Mouse (Mus musculus) limb, embryonic 12.5 days (tissue): ENCODE results near the gene Rapgef6. TPM values are rescaled to one million over a fixed set of nuclear protein-coding genes. Genes with fewer than 3 reads are reported as not detected.
A peak's percentile ranks its signal among the peaks of the same experiment; 100 is the strongest.

Experiments used
- ATAC-seq: fragments of 200-750 bp; cut with Nextera tagmentation; 2 replicates; pipeline ENCODE4 v1.8.0; 2017; ENCODE audit warnings: low read depth, moderate TSS enrichment; ENCODE audit not compliant: insufficient number of reproducible peaks, insufficient read depth, low FRiP score, low TSS enrichment
- H3K27ac ChIP-seq: fragments of 300-500 bp; sonication (generic); 2 replicates; pipeline ENCODE4 v1.5.1; 2016; ENCODE audit warnings: mild to moderate bottlenecking, moderate library complexity
- H3K27me3 ChIP-seq: fragments of 300-500 bp; sonication (generic); 2 replicates; pipeline ENCODE4 v1.6.1; 2016; ENCODE audit warnings: mild to moderate bottlenecking, moderate library complexity
- H3K36me3 ChIP-seq: fragments of 300-500 bp; sonication (generic); 2 replicates; pipeline ENCODE4 v1.6.1; 2016; ENCODE audit warnings: mild to moderate bottlenecking, moderate library complexity
- H3K4me1 ChIP-seq: fragments of 300-500 bp; sonication (generic); replicated peaks from 2 replicates; pipeline ENCODE4 v1.6.1; 2016
- H3K4me2 ChIP-seq: fragments of 300-500 bp; sonication (generic); 2 replicates; pipeline ENCODE4 v1.6.1; 2016; ENCODE audit warnings: mild to moderate bottlenecking, moderate library complexity
- H3K4me3 ChIP-seq: fragments of 300-500 bp; sonication (generic); replicated peaks from 2 replicates; pipeline ENCODE4 v1.5.1; 2016; ENCODE audit warnings: mild to moderate bottlenecking
- H3K9ac ChIP-seq: fragments of 300-500 bp; sonication (generic); replicated peaks from 2 replicates; pipeline ENCODE4 v1.6.1; 2016; ENCODE audit warnings: mild to moderate bottlenecking, moderate library complexity
- H3K9me3 ChIP-seq: fragments of 300-500 bp; sonication (generic); 2 replicates; pipeline ENCODE4 v1.6.1; 2016; ENCODE audit warnings: mild to moderate bottlenecking, moderate library complexity
- WGBS: fragments of 180-500 bp; shearing (Covaris S2); methylation state at CpG from one replicate; pipeline ENCODE4 v1.1.7; 2016; 5-methylcytosine and 5-hydroxymethylcytosine counted together
- polyA plus RNA-seq: library from polyadenylated mRNA; unstranded; fragments of >200 nt; fragmentation: Nextera tagmentation; extraction: Ambion mirVana; gene quantifications from 2 replicates; pipeline ENCODE4 v1.2.1, GENCODE M21; 2016

Gene Rapgef6
- polyA plus RNA-seq, 1 experiment from 2014 or later: 37.9 TPM

DNA sequence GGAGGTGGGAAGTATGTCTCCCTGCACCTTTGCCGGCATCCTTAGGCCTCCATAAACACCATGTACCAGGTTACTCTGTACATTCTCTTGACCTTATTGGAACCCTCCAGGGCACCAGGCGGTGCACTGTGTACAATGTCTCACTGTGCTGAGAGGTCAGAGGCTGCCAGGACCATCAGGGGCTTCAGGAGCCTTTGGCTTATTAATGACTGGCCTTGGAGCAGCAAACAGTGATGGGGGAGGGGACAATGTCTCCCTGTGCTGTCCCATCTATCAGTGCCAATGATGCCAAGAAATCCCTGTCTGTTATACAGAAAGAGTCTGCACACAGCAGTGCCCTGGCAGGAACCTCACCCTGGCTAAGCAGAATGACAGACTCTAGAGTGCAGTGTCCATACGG is 195.2 kb downstream of the Rapgef6 start:
- no peaks in the 10 kb centered on the region for H3K27me3 ChIP-seq
- H3K4me2 ChIP-seq: no peak overlapping the region
- no peak for ATAC-seq
- no peak overlapping the region for H3K4me3 ChIP-seq
- no peak overlapping the region for H3K9ac ChIP-seq
- WGBS: 88% methylated on average over 3 of the region's 3 CpGs
- H3K36me3 ChIP-seq: peaks cover 83% of the 10 kb centered on the region
- H3K27ac ChIP-seq: no peak overlapping the region
- no peaks in the 10 kb centered on the region for H3K4me1 ChIP-seq
- no peaks in the 10 kb centered on the region for H3K9me3 ChIP-seq

DNA sequence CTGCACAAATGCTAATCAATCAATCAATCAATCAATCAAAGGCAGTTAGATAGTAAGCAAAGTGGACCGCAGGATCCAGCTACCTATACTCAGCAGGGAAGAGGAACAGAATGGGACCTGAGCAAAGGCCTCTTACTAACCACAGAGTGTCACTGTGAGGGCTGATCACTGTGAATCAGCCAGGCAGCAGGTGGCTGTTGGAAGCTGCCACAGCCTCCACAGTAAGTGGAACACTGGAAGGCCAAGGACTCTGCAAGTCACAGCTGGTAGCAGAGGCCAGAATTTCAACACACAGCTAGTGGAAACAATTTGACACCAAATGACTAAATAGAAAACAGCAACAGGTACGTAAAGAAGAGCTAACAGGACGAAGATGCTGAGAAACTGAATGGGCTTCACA is 196.0 kb downstream of the Rapgef6 start:
- Histone ChIP-seq H3K36me3 (peaks cover 89% of the 10 kb centered on the region), H3K9ac (no peak overlapping the region), H3K4me2 (no peak overlapping the region), H3K4me3 (no peak overlapping the region), H3K27me3 (no peaks in the 10 kb centered on the region), H3K9me3 (no peaks in the 10 kb centered on the region), H3K4me1 (no peaks in the 10 kb centered on the region), H3K27ac (no peak overlapping the region)
- ATAC-seq: no peak
- WGBS: 91% methylated on average over 3 of the region's 3 CpGs

DNA sequence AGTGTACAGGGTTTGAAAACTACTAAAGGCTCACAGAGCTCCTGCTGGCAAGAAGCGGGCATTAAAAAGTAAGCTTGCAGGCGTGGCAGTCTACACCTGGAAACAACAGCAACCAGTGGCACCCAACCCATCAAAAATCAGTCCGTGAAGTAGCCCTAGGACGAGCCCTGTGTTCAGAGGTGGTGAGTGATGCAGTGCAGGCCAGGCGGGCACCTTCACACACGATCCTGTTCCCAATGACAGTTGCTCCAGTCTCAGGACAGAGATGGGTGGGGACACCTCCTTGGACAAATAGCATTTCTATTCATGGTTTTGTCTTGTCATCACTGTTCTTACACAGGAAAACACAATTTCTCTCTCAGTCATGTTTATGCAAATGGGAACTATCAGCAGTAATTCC is 199.4 kb downstream of the Rapgef6 start:
- H3K4me2 ChIP-seq: no peak overlapping the region
- no peaks in the 10 kb centered on the region for H3K9me3 ChIP-seq
- WGBS: 89% methylated on average over 6 of the region's 6 CpGs
- H3K27me3 ChIP-seq: no peaks in the 10 kb centered on the region
- H3K27ac ChIP-seq: no peak overlapping the region
- no peak overlapping the region for H3K4me3 ChIP-seq
- H3K4me1 ChIP-seq: no peaks in the 10 kb centered on the region
- peaks cover 86% of the 10 kb centered on the region for H3K36me3 ChIP-seq
- no peak for ATAC-seq
- no peak overlapping the region for H3K9ac ChIP-seq

DNA sequence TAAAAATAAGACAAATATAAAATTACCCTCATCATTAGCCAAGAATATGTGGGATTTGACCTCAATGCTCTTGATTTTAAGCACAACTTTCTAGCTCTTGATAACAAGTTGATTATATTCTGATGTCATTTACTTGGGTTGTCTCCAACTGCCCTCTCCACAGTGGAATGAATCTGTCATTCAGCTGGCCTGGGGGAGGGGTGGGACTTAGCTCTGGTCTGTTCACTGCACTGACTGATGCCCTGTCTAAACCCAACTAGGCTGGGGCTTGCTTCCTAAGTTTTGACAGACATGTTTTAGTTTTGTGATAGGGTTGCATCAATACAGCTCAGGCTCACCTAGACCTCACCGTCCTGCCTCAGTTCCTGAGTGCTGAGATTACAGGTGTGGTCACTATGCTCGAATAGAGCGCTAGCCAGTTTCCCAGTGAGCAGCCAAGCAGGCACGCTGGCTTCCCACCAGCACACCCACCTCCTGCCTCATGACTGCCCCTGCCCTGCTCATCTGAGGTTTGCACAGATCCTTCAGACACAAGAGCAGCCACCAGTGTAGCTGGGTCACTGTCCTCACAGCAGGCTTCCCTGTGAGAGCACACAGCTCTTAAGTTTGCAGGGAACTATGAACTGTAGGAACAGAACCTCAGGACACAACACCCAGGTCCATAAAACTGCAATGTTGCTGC is 201.8 kb downstream of the Rapgef6 start:
- H3K27ac ChIP-seq: no peak overlapping the region
- 91% methylated on average over 4 of the region's 4 CpGs for WGBS
- H3K36me3 ChIP-seq: peaks cover 82% of the 10 kb centered on the region

DNA sequence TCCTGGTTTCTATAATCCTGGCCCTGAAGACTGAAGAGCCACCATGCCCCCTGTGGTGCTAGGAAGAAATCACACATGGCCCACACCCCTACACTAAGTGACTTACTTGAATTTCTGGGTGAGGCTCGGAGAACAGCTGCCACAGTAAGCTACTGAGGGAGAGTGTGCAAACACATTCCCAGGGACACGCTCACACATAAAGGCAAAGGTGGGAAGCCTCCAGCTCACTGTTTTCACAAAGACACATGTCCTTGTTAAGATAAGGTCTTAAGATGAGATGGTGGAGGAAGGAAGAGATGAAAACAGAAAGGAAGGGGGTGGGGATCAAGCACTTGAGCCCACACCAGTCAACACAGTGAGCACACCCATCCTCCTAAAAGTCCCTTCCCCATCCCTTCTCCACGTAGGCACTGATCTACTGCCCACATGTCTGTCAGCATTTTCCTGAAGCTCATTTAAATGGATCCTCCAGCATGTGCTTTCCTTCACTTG is 204.0 kb downstream of the Rapgef6 start:
- no peak for ATAC-seq
- Histone ChIP-seq H3K4me1 (no peaks in the 10 kb centered on the region), H3K9ac (no peak overlapping the region), H3K36me3 (peaks cover 69% of the 10 kb centered on the region), H3K4me2 (no peak overlapping the region), H3K4me3 (no peak overlapping the region), H3K27ac (no peak overlapping the region), H3K9me3 (no peaks in the 10 kb centered on the region), H3K27me3 (no peaks in the 10 kb centered on the region)
- WGBS: 83% methylated on average over 3 of the region's 3 CpGs

More for the DNA sequence above, 201.8 kb downstream of the Rapgef6 start:
- Histone ChIP-seq H3K4me1 (no peaks in the 10 kb centered on the region), H3K9ac (no peak overlapping the region), H3K27me3 (no peaks in the 10 kb centered on the region), H3K4me2 (no peak overlapping the region), H3K4me3 (no peak overlapping the region), H3K9me3 (no peaks in the 10 kb centered on the region)
- no peak for ATAC-seq

DNA sequence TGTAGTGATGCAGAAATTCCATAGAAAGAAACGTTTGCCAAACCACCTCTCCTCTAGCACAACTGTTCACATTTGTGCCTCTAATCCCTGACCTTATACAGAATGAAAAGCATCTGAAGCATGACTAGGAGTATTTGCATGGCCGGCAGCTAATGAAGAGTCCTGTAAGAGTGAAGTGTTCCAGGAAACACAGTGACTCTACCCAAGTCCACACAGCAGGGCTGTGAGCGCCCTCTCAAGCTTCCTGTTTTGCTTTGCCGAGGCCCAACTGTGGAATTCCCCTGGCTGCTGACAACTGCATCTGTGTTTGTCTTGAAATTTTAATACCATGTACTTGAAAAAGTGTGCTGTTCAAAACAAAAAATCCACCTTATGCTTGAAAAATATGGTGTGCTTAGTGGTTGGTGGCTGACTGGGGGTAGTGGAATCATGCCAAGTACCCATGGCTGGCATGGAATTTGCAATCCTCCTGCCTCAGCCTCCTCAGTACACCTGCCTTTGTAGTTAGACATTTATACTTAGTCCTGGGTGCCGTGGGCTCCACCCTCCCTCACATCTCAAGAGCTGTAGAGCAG is 204.8 kb downstream of the Rapgef6 start:
- Histone ChIP-seq H3K27me3 (no peaks in the 10 kb centered on the region), H3K4me2 (no peak overlapping the region), H3K36me3 (peaks cover 67% of the 10 kb centered on the region), H3K27ac (no peak overlapping the region), H3K9me3 (no peaks in the 10 kb centered on the region), H3K4me3 (no peak overlapping the region), H3K4me1 (no peaks in the 10 kb centered on the region), H3K9ac (no peak overlapping the region)
- WGBS: 78% methylated on average over 5 of the region's 5 CpGs
- no peak for ATAC-seq

DNA sequence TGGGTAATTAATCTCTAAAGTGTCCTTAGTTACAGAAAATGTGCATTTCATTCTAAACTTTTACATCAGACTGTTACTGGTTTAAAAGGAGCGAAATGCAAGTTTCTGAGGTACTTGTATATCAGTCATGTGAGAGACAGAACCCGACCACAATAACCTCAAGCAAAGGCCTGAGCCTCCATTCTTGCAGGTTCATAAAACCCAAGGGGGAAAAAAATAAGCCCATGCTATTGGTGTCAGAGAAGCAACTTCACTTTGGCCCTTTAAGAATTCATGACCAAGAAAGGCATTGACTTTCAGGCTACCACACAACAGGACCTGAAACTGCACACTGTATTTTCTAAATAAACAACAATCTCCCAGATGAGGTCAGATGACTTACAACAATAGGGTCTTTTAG is 205.7 kb downstream of the Rapgef6 start:
- Histone ChIP-seq H3K9me3 (no peaks in the 10 kb centered on the region), H3K4me1 (no peaks in the 10 kb centered on the region), H3K36me3 (peaks cover 58% of the 10 kb centered on the region), H3K9ac (no peak overlapping the region), H3K27ac (peak overlapping the region; percentile 30; the same call in 1 of the 2 replicates), H3K4me3 (no peak overlapping the region), H3K27me3 (no peaks in the 10 kb centered on the region), H3K4me2 (no peak overlapping the region)
- no peak for ATAC-seq
- 84% methylated on average over 2 of the region's 2 CpGs for WGBS

DNA sequence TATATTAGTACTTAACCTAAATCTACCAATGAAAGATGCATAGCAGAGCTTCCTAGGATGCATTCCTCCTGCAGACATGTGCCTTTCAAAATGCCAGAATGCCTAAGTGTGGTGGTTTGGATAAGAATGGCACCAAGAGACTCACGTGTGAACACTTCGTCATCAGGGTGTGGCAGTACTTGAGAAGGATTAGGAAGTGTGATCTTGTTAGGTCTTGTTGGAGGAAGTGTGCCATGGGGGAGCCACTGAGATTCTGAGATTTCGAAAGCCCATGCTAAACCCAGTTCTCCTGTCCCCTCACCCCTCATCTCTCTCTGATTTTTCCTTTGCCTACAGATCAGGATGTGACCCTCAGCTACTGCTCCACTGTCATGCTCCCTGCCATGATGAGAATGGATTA is 206.7 kb downstream of the Rapgef6 start:
- 85% methylated on average over 3 of the region's 3 CpGs for WGBS
- no peaks in the 10 kb centered on the region for H3K9me3 ChIP-seq
- H3K9ac ChIP-seq: no peak overlapping the region
- H3K4me1 ChIP-seq: no peaks in the 10 kb centered on the region
- H3K27ac ChIP-seq: no peak overlapping the region
- H3K27me3 ChIP-seq: no peaks in the 10 kb centered on the region
- peaks cover 63% of the 10 kb centered on the region for H3K36me3 ChIP-seq
- ATAC-seq: no peak
- H3K4me3 ChIP-seq: no peak overlapping the region
- no peak overlapping the region for H3K4me2 ChIP-seq

DNA sequence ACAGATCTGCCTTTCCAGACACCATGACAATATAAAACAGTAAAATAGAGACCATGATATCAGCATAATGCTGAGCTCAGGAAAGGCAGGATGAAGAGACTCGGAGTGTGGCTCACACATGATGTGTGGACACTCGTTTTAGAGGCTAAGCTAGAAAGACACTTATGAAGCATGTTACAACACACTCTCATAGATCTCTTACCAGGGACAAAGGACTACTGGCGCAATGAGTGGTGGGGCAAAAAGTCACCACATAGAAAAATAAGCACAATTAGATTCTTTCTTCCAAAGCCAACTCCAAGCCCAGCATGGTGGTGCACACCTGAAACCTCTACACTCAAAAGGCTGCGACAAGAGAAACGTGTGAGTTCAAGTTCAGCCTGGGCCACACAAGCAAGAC is 208.3 kb downstream of the Rapgef6 start:
- Histone ChIP-seq H3K27me3 (no peaks in the 10 kb centered on the region), H3K27ac (no peak overlapping the region), H3K9ac (no peak overlapping the region), H3K36me3 (peaks cover 65% of the 10 kb centered on the region), H3K4me2 (no peak overlapping the region), H3K9me3 (no peaks in the 10 kb centered on the region), H3K4me3 (no peak overlapping the region), H3K4me1 (no peaks in the 10 kb centered on the region)
- ATAC-seq: no peak
- WGBS: 91% methylated on average over 5 of the region's 5 CpGs

DNA sequence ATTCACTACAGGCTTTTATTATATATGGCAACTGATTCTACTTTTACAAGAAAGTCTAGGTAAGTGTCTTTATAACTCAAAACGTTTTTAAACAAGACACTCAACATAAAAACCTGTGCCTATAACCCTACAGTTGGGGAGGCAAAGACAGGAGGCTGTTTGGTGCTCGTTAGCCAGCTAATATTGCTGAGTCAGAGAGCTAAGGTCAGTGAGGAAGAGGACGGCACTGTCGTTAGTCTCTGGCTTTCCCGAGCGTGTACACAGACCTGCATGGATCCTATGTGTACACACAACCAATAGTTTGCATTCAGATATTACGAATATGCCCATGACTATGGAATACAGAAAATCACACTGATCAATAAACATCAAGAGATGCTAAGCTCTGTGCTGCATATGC is 208.7 kb downstream of the Rapgef6 start:
- H3K9me3 ChIP-seq: no peaks in the 10 kb centered on the region
- 65% methylated on average over 7 of the region's 7 CpGs for WGBS
- no peaks in the 10 kb centered on the region for H3K4me1 ChIP-seq
- H3K4me2 ChIP-seq: no peak overlapping the region
- H3K27me3 ChIP-seq: no peaks in the 10 kb centered on the region
- no peak overlapping the region for H3K27ac ChIP-seq
- H3K4me3 ChIP-seq: no peak overlapping the region
- ATAC-seq: no peak
- no peak overlapping the region for H3K9ac ChIP-seq
- peaks cover 65% of the 10 kb centered on the region for H3K36me3 ChIP-seq

DNA sequence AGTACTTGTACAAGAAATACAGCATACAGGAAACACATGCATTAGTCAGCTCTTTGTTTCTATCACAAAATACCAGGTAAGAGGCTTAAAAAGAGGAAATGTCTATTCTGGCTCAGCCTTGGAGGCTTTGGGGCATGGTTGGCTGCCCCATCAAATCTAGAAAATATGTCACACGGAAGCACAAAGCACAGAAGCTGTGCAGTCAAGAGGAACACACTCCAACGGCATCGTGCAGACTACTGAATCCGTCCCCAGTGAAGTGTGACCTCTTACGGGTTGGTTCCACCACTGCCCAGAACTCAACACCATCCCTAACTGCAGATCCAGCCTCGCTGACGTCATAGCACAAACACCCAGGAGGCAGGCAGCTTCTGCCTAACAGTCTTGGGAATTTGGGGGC is 210.9 kb downstream of the Rapgef6 start:
- H3K9me3 ChIP-seq: no peaks in the 10 kb centered on the region
- no peak for ATAC-seq
- no peaks in the 10 kb centered on the region for H3K27me3 ChIP-seq
- H3K4me2 ChIP-seq: no peak overlapping the region
- 89% methylated on average over 7 of the region's 7 CpGs for WGBS
- H3K4me1 ChIP-seq: no peaks in the 10 kb centered on the region
- H3K36me3 ChIP-seq: peaks cover 59% of the 10 kb centered on the region
- no peak overlapping the region for H3K27ac ChIP-seq
- no peak overlapping the region for H3K4me3 ChIP-seq
- H3K9ac ChIP-seq: no peak overlapping the region

DNA sequence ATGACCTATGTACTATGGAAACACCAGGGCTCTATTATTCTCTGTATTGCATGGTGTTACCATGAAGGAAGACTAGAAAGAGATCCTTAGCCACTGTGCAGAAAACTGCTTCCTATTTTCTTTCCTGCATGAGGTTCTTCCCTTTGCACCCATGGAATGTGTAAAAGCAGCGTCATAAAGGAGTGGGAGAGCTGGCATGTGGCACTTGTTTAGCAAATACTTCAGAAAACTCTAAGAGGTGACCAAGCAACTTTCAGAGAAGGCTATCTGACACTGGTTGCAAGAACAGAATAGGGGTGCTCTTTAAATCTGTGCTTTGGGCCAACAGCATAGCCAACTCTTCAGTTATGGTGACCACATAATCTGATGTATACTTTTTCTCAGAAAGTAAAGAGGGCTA is 212.5 kb downstream of the Rapgef6 start:
- peaks cover 63% of the 10 kb centered on the region for H3K36me3 ChIP-seq
- H3K4me2 ChIP-seq: no peak overlapping the region
- no peak overlapping the region for H3K27ac ChIP-seq
- H3K9me3 ChIP-seq: no peaks in the 10 kb centered on the region
- H3K4me3 ChIP-seq: no peak overlapping the region
- H3K4me1 ChIP-seq: no peaks in the 10 kb centered on the region
- ATAC-seq: no peak
- 92% methylated on average over 1 of the region's 1 CpGs for WGBS
- no peak overlapping the region for H3K9ac ChIP-seq
- H3K27me3 ChIP-seq: no peaks in the 10 kb centered on the region
